14 mouse cellular contexts compared by ENCODE assay signal in genomic region chr10:22811921-22812320, GRCm38 (mm10). TPM values are rescaled to one million over a fixed set of nuclear protein-coding genes. Genes with fewer than 3 reads are reported as not detected.
DNase-seq lines count a peak whose midpoint lies in the region; ATAC-seq and TF ChIP-seq lines count a peak whose summit lies in the region.
"Had no signal": no experiment of that assay in that cellular context is flagged by ENCODE, and none has a peak within 500 bp of the region (broad histone marks: within the 10 kb centered on the region; RNA-seq: fewer than 3 reads in every experiment).

No protein-coding gene starts in this region.

- peaks cover 71% of the 10 kb centered on the region for H3K27me3 ChIP-seq in forebrain, embryonic 13.5 days
- H3K27me3 ChIP-seq in forebrain, embryonic 14.5 days (replicated peaks; ENCODE audit: control insufficient read depth, insufficient read depth, low read length) = peaks cover 55% of the 10 kb centered on the region
- H3K27me3 ChIP-seq in kidney, adult 2 months (replicated peaks; ENCODE audit: control insufficient read depth, insufficient read depth, low read length) = peaks cover 3% of the 10 kb centered on the region; the same call in 1 of the 2 replicates
- H3K27me3 ChIP-seq in kidney, embryonic 16.5 days (ENCODE audit: insufficient read depth, low read length) = peaks cover 8% of the 10 kb centered on the region; the same call in 1 of the 2 replicates

- DNase-seq in forebrain, embryonic 14.5 days (ENCODE audit: low spot score) = no peak
- peak; percentile 36 for DNase-seq in kidney, adult 2 months
- no peak for DNase-seq in kidney, postnatal 10 days
- peak; percentile 49 for DNase-seq in embryo, embryonic 10.5 days (ENCODE audit: low spot score)
- DNase-seq in B cell, adult 2 months = no peak
- DNase-seq in thymus, postnatal 10 days (ENCODE audit: low spot score in 2 of 2) = no peak
- DNase-seq: adrenal gland, adult 8-10 months; thymus, postnatal 14 days had no signal

- H3K27ac ChIP-seq in forebrain, embryonic 13.5 days = no peak overlapping the region
- H3K27ac ChIP-seq in forebrain, embryonic 14.5 days (ENCODE audit: low read depth, low read length) = no peak overlapping the region
- no peak overlapping the region for H3K27ac ChIP-seq in kidney, adult 2 months (ENCODE audit: insufficient read depth, low read depth, low read length)
- H3K27ac ChIP-seq in kidney, embryonic 16.5 days (ENCODE audit: low read length) = no peak overlapping the region
- H3K27ac ChIP-seq: liver, embryonic 14.5 days; midbrain, embryonic 12.5 days; neural tube, embryonic 12.5 days had no signal

- H3K4me2 ChIP-seq in forebrain, embryonic 13.5 days = 0 out of 2 replicates have a peak overlapping the region, but pooled peaks have one; percentile 2
- H3K4me2 ChIP-seq in forebrain, embryonic 14.5 days (ENCODE audit: low read length) = no peak overlapping the region
- peak overlapping the region; percentile 32 for H3K4me2 ChIP-seq in kidney, embryonic 16.5 days (replicated peaks; ENCODE audit: low read depth, low read length)
- H3K4me2 ChIP-seq: midbrain, embryonic 12.5 days; neural tube, embryonic 12.5 days had no signal

- no peaks in the 10 kb centered on the region for H3K9me3 ChIP-seq in forebrain, embryonic 13.5 days (replicated peaks)
- H3K9me3 ChIP-seq in forebrain, embryonic 14.5 days (replicated peaks; ENCODE audit: control insufficient read depth, low read length) = no peaks in the 10 kb centered on the region
- no peaks in the 10 kb centered on the region for H3K9me3 ChIP-seq in kidney, embryonic 16.5 days (ENCODE audit: low read length)
- H3K9me3 ChIP-seq: midbrain, embryonic 12.5 days; neural tube, embryonic 12.5 days had no signal

- TF ChIP-seq POLR2A in kidney, adult 2 months (IDR thresholded peaks at IDR 0.05; ENCODE audit: low read depth, low read length) = no peak

- no peak for ATAC-seq in forebrain, embryonic 13.5 days
- ATAC-seq in forebrain, embryonic 14.5 days = no peak
- no peak for ATAC-seq in kidney, embryonic 16.5 days (ENCODE audit: low FRiP score, low TSS enrichment)

- H3K4me3 ChIP-seq in forebrain, embryonic 13.5 days = no peak overlapping the region
- H3K4me3 ChIP-seq in forebrain, embryonic 14.5 days (ENCODE audit: low read depth, low read length) = no peak overlapping the region
- no peak overlapping the region for H3K4me3 ChIP-seq in kidney, adult 2 months (ENCODE audit: insufficient read depth, low read depth, low read length)
- H3K4me3 ChIP-seq in kidney, embryonic 16.5 days (ENCODE audit: low read length) = peak overlapping the region; percentile 1; the same call in 1 of the 2 replicates
- H3K4me3 ChIP-seq: midbrain, embryonic 12.5 days; neural tube, embryonic 12.5 days had no signal

- H3K36me3 ChIP-seq in forebrain, embryonic 13.5 days (ENCODE audit: poor library complexity, severe bottlenecking) = no peaks in the 10 kb centered on the region
- H3K36me3 ChIP-seq in forebrain, embryonic 14.5 days (ENCODE audit: control insufficient read depth, insufficient read depth, low read length) = no peaks in the 10 kb centered on the region
- H3K36me3 ChIP-seq in kidney, adult 2 months (ENCODE audit: control insufficient read depth, insufficient read depth, low read length) = no peaks in the 10 kb centered on the region
- H3K36me3 ChIP-seq in kidney, embryonic 16.5 days (ENCODE audit: insufficient read depth, low read length) = 0 out of 2 replicates have a peak, but pooled peaks cover 4% of the 10 kb centered on the region
- H3K36me3 ChIP-seq: midbrain, embryonic 12.5 days; neural tube, embryonic 12.5 days had no signal

- H3K4me1 ChIP-seq in forebrain, embryonic 13.5 days = no peaks in the 10 kb centered on the region
- H3K4me1 ChIP-seq in forebrain, embryonic 14.5 days (ENCODE audit: control insufficient read depth, insufficient read depth, low read length) = no peaks in the 10 kb centered on the region
- 0 out of 2 replicates have a peak, but pooled peaks cover 2% of the 10 kb centered on the region for H3K4me1 ChIP-seq in kidney, adult 2 months (ENCODE audit: control insufficient read depth, insufficient read depth, low read length)
- H3K4me1 ChIP-seq in kidney, embryonic 16.5 days (ENCODE audit: insufficient read depth, low read length) = peaks cover 24% of the 10 kb centered on the region

- no peak overlapping the region for H3K9ac ChIP-seq in forebrain, embryonic 13.5 days
- no peak overlapping the region for H3K9ac ChIP-seq in forebrain, embryonic 14.5 days (ENCODE audit: low read length)
- H3K9ac ChIP-seq in kidney, embryonic 16.5 days (replicated peaks; ENCODE audit: low read length) = no peak overlapping the region
- H3K9ac ChIP-seq: liver, embryonic 14.5 days; midbrain, embryonic 12.5 days; neural tube, embryonic 12.5 days had no signal

- 14% methylated on average over 12 of the region's 12 CpGs for WGBS in forebrain, embryonic 13.5 days
- WGBS in forebrain, embryonic 14.5 days = 7% methylated on average over 12 of the region's 12 CpGs
- 21% methylated on average over 12 of the region's 12 CpGs for WGBS in kidney, adult 2 months
- WGBS in kidney, embryonic 16.5 days = 23% methylated on average over 12 of the region's 12 CpGs

- TF ChIP-seq CTCF in kidney, adult 2 months (conservative IDR thresholded peaks at IDR 0.05; ENCODE audit: insufficient read depth, insufficient read length, low read depth, low read length) = no peak

RNA-seq across cellular contexts. Expression of gene Tcf21, which starts 8.1 kb away (rescaled TPM):
- polyA plus RNA-seq in forebrain, embryonic 13.5 days (2015; fragmentation: Nextera tagmentation; extraction: Ambion mirVana) = 0.25 and 0.37 TPM in 2 replicates
- polyA plus RNA-seq in forebrain, embryonic 14.5 days (2014; fragmentation: Nextera tagmentation; extraction: Ambion mirVana) = 0.32 and 0.57 TPM in 2 replicates
- 124 and 141 TPM in 2 replicates for polyA plus RNA-seq in kidney, adult 2 months (2012; rRNA removed)
- 357 and 367 TPM in 2 replicates for polyA plus RNA-seq in kidney, embryonic 16.5 days (2015; fragmentation: Nextera tagmentation; extraction: Ambion mirVana)
- polyA plus RNA-seq: cortical plate, adult 2 months; midbrain, embryonic 12.5 days had no signal

Comparison
In these comparisons a context has a peak if more than half of its experiments do, and no peak if none do; other contexts are left out.
1. DNase-seq: peak in kidney, adult 2 months (single experiment) and embryo, embryonic 10.5 days (single experiment); none in forebrain, embryonic 14.5 days (single experiment), kidney, postnatal 10 days (single experiment), B cell, adult 2 months (0 of 2) and thymus, postnatal 10 days (0 of 2).
2. RNA of gene Tcf21, which starts 8.1 kb away (polyA plus RNA-seq): 357 to 367 TPM in kidney, embryonic 16.5 days and 124 to 141 TPM in kidney, adult 2 months; 0.32 to 0.57 TPM in forebrain, embryonic 14.5 days and 0.25 to 0.37 TPM in forebrain, embryonic 13.5 days; every median in the first group is over 10 times any median in the second.